ENCODE assay signal across 12 mouse cellular contexts in genomic region chr19:38029871-38030270, GRCm38 (mm10). TPM values are rescaled to one million over a fixed set of nuclear protein-coding genes. Genes with fewer than 3 reads are reported as not detected.
DNase-seq lines count a peak whose midpoint lies in the region; ATAC-seq and TF ChIP-seq lines count a peak whose summit lies in the region.
"Had no signal": no experiment of that assay in that cellular context is flagged by ENCODE, and none has a peak within 500 bp of the region (broad histone marks: within the 10 kb centered on the region; RNA-seq: fewer than 3 reads in every experiment).

No protein-coding gene starts in this region.

- no peaks in the 10 kb centered on the region for H3K36me3 ChIP-seq in embryonic facial prominence, embryonic 10.5 days (replicated peaks)
- no peaks in the 10 kb centered on the region for H3K36me3 ChIP-seq in intestine, postnatal 0 days (ENCODE audit: control insufficient read depth, insufficient read depth)
- peaks cover 4% of the 10 kb centered on the region; the same call in 1 of the 2 replicates for H3K36me3 ChIP-seq in macrophage (ENCODE audit: inconsistent target)

- no peak overlapping the region for H3K9ac ChIP-seq in intestine, postnatal 0 days (ENCODE audit: low read depth, low read length)

- no peak for TF ChIP-seq CTCF in layer of hippocampus, adult 2 months (conservative IDR thresholded peaks at IDR 0.05)
- no peak for TF ChIP-seq CTCF in intestine, postnatal 0 days (IDR thresholded peaks at IDR 0.05; ENCODE audit: low read depth)

- peak overlapping the region; percentile 36; the same call in 1 of the 2 replicates for H3K27ac ChIP-seq in layer of hippocampus, adult 2 months
- H3K27ac ChIP-seq in embryonic facial prominence, embryonic 10.5 days (replicated peaks) = 0 out of 2 replicates have a peak overlapping the region, but pooled peaks have one; percentile 7
- H3K27ac ChIP-seq in intestine, postnatal 0 days (ENCODE audit: low read depth, low read length) = peak overlapping the region; percentile 2; the same call in 1 of the 2 replicates
- H3K27ac ChIP-seq in macrophage = peak overlapping the region; percentile 47

- H3K4me1 ChIP-seq in embryonic facial prominence, embryonic 10.5 days = peaks cover 34% of the 10 kb centered on the region
- peaks cover 20% of the 10 kb centered on the region for H3K4me1 ChIP-seq in intestine, postnatal 0 days (replicated peaks; ENCODE audit: control insufficient read depth, insufficient read depth, low read length)

- no peak overlapping the region for H3K4me3 ChIP-seq in layer of hippocampus, adult 2 months
- no peak overlapping the region for H3K4me3 ChIP-seq in embryonic facial prominence, embryonic 10.5 days
- no peak overlapping the region for H3K4me3 ChIP-seq in intestine, postnatal 0 days (ENCODE audit: low read depth, low read length)
- H3K4me3 ChIP-seq in macrophage (ENCODE audit: inconsistent target) = no peak overlapping the region

- peaks cover 93% of the 10 kb centered on the region for H3K79me2 ChIP-seq in macrophage (ENCODE audit: inconsistent target)

- no peaks in the 10 kb centered on the region for H3K9me3 ChIP-seq in embryonic facial prominence, embryonic 10.5 days
- H3K9me3 ChIP-seq in intestine, postnatal 0 days (ENCODE audit: control insufficient read depth) = no peaks in the 10 kb centered on the region
- H3K9me3 ChIP-seq: megakaryocyte, embryonic 14.5 days had no signal

- no peak for DNase-seq in layer of hippocampus, adult 2 months (ENCODE audit: low spot score in 2 of 2)
- DNase-seq in layer of hippocampus, adult 8-10 months (ENCODE audit: low spot score in 2 of 2) = no peak
- DNase-seq in embryonic facial prominence, embryonic 10.5 days (ENCODE audit: low spot score) = no peak
- no peak for DNase-seq in adrenal gland, adult (ENCODE audit: inconsistent age in 2 of 2, low spot score in 1 of 2)
- DNase-seq in ovary, postnatal 36 days (ENCODE audit: low spot score) = no peak
- DNase-seq: adrenal gland, postnatal 25 days; cerebellum, adult 11-12 months; embryo, embryonic 11 days had no signal

- no peak for ATAC-seq in intestine, postnatal 0 days
- ATAC-seq: inflammation-experienced regulatory T-cells, adult 6 months had no signal

- no peaks in the 10 kb centered on the region for H3K27me3 ChIP-seq in embryonic facial prominence, embryonic 10.5 days (replicated peaks; ENCODE audit: low read depth, poor library complexity, severe bottlenecking)
- no peaks in the 10 kb centered on the region for H3K27me3 ChIP-seq in intestine, postnatal 0 days (replicated peaks; ENCODE audit: control insufficient read depth, insufficient read depth, low read length)

- peak overlapping the region; percentile 3 for H3K4me2 ChIP-seq in intestine, postnatal 0 days (replicated peaks; ENCODE audit: low read depth)

- WGBS in embryonic facial prominence, embryonic 10.5 days = 75% methylated on average over 3 of the region's 3 CpGs
- WGBS in intestine, postnatal 0 days = 56% methylated on average over 3 of the region's 3 CpGs
- 83% methylated on average over 3 of the region's 3 CpGs for WGBS in macrophage (ENCODE audit: missing documents)

RNA-seq across cellular contexts. Expression of gene Myof, which starts 13.5 kb away (rescaled TPM):
- 1 to 10 TPM; 4.3 to 5.0 TPM for total RNA-seq in layer of hippocampus, adult 2 months (2021)
- total RNA-seq in layer of hippocampus, adult 8-10 months (2022) = 1 to 10 TPM; 6.5 to 8.2 (median 6.7) TPM
- 2.6 and 4.0 TPM in 2 replicates for polyA plus RNA-seq in embryonic facial prominence, embryonic 10.5 days (2016; fragmentation: Nextera tagmentation; extraction: Ambion mirVana)
- 5.9 and 6.6 TPM in 2 replicates for polyA plus RNA-seq in intestine, postnatal 0 days (2015; fragmentation: Nextera tagmentation; extraction: Ambion mirVana)
- 100 to 1,000 TPM; 263 to 895 (median 496) TPM for total RNA-seq in macrophage (2018; cell fraction: chromatin; rRNA removed)
- total RNA-seq in macrophage (2018; cell fraction: cytosol; rRNA removed) = 100 to 1,000 TPM; 124 to 277 (median 175) TPM
- 100 to 1,000 TPM; 215 to 589 (median 305) TPM for total RNA-seq in macrophage (2018; cell fraction: nucleus; rRNA removed)
- 161 to 281 TPM (median 178 TPM) in 3 replicates for polyA plus RNA-seq in macrophage (2018)

RNA-seq across cellular contexts. Expression of gene Cep55, which starts 24.9 kb away (rescaled TPM):
- total RNA-seq in layer of hippocampus, adult 2 months (2021) = under 1 TPM; 0.64 to 0.74 TPM
- total RNA-seq in layer of hippocampus, adult 8-10 months (2022) = under 1 TPM; 0.12 to 0.61 (median 0.25) TPM
- 29.6 and 38.1 TPM in 2 replicates for polyA plus RNA-seq in embryonic facial prominence, embryonic 10.5 days (2016; fragmentation: Nextera tagmentation; extraction: Ambion mirVana)
- 7.1 and 8.2 TPM in 2 replicates for polyA plus RNA-seq in intestine, postnatal 0 days (2015; fragmentation: Nextera tagmentation; extraction: Ambion mirVana)
- 10 to 100 TPM in 1 of 26 experiments, 1 to 10 TPM in 21, under 1 TPM in 4; 0.52 to 12.2 (median 2.1) TPM for total RNA-seq in macrophage (2018; cell fraction: chromatin; rRNA removed)
- total RNA-seq in macrophage (2018; cell fraction: cytosol; rRNA removed) = 1 to 10 TPM in 23 of 26 experiments, under 1 TPM in 3; 0.82 to 5.8 (median 1.9) TPM
- total RNA-seq in macrophage (2018; cell fraction: nucleus; rRNA removed) = 10 to 100 TPM in 1 of 26 experiments, 1 to 10 TPM in 19, under 1 TPM in 6; 0.47 to 11.5 (median 1.6) TPM
- polyA plus RNA-seq in macrophage (2018) = 0.91 to 8.9 TPM (median 6.7 TPM) in 3 replicates

Comparison
In these comparisons a context has a peak if more than half of its experiments do, and no peak if none do; other contexts are left out.
1. RNA of gene Myof, which starts 13.5 kb away (polyA plus RNA-seq): 161 to 281 TPM in macrophage; 5.9 to 6.6 TPM in intestine, postnatal 0 days and 2.6 to 4.0 TPM in embryonic facial prominence, embryonic 10.5 days; every median in the first group is over 10 times any median in the second.
2. Peak in every context shown above with its lines, with median percentiles within 50 percentile points of each other: H3K27ac ChIP-seq.